In the genomic region with DNA sequence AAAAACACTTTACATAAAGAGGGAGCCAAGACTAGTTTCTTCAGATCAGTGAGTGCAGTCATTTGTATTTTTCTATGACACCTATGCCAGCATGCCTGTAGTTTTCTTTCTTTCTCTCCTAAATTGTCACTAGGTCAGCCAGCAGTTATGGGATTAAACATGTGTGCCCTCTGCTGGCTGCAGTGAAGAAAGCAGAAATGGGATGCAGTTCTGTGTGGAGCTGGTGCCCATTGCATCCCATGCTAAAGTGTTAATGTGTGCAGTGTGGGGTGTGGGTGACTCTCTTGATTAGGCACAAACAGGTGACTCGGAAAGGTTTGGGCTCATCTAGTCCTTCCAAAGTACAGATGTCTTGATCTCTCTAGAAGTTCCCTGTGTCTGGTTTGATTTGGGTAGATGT, we compare ENCODE assay signal across 9 mouse cellular contexts. TPM values are rescaled to one million over a fixed set of nuclear protein-coding genes. Genes with fewer than 3 reads are reported as not detected.
DNase-seq lines count a peak whose midpoint lies in the region; ATAC-seq and TF ChIP-seq lines count a peak whose summit lies in the region.
"Had no signal": no experiment of that assay in that cellular context is flagged by ENCODE, and none has a peak within 500 bp of the region (broad histone marks: within the 10 kb centered on the region; RNA-seq: fewer than 3 reads in every experiment).

No protein-coding gene starts in this region.

- peak; percentile 69 for DNase-seq in hindbrain, embryonic 14.5 days (ENCODE audit: low spot score)
- peak; percentile 53 for DNase-seq in 416B (ENCODE audit: low read depth)
- peak; percentile 26 for DNase-seq in embryonic facial prominence, embryonic 10.5 days (ENCODE audit: low spot score)
- no peak for DNase-seq in liver, embryonic 13.5 days
- peak; percentile 44 for DNase-seq in stomach, postnatal 0 days (ENCODE audit: low spot score)
- no peak for DNase-seq in Muller cell, postnatal 12 days (ENCODE audit: inconsistent ontology term)

- H3K36me3 ChIP-seq in hindbrain, embryonic 14.5 days (replicated peaks; ENCODE audit: control insufficient read depth, insufficient read depth) = peaks cover 25% of the 10 kb centered on the region
- H3K36me3 ChIP-seq in hindbrain, embryonic 16.5 days (ENCODE audit: control insufficient read depth, insufficient read depth, low read length) = peaks cover 8% of the 10 kb centered on the region; the same call in 1 of the 2 replicates
- H3K36me3 ChIP-seq in E14TG2a.4 (ENCODE audit: insufficient read depth, low read length) = peaks cover 29% of the 10 kb centered on the region
- H3K36me3 ChIP-seq in embryonic facial prominence, embryonic 10.5 days (replicated peaks) = peaks cover 28% of the 10 kb centered on the region
- peaks cover 15% of the 10 kb centered on the region for H3K36me3 ChIP-seq in liver, embryonic 13.5 days
- H3K36me3 ChIP-seq in stomach, postnatal 0 days (ENCODE audit: control insufficient read depth, insufficient read depth, low read length) = peaks cover 5% of the 10 kb centered on the region; the same call in 1 of the 2 replicates

- H3K9me3 ChIP-seq in hindbrain, embryonic 14.5 days (ENCODE audit: control insufficient read depth, low read length) = no peaks in the 10 kb centered on the region
- H3K9me3 ChIP-seq in hindbrain, embryonic 16.5 days (ENCODE audit: control insufficient read depth, low read length) = no peaks in the 10 kb centered on the region
- H3K9me3 ChIP-seq in E14TG2a.4 (ENCODE audit: low read length) = no peaks in the 10 kb centered on the region
- H3K9me3 ChIP-seq in embryonic facial prominence, embryonic 10.5 days = no peaks in the 10 kb centered on the region
- no peaks in the 10 kb centered on the region for H3K9me3 ChIP-seq in liver, embryonic 13.5 days (replicated peaks)
- H3K9me3 ChIP-seq in stomach, postnatal 0 days (ENCODE audit: control insufficient read depth, low read length) = no peaks in the 10 kb centered on the region
- H3K9me3 ChIP-seq: liver, embryonic 15.5 days had no signal

- no peak for ATAC-seq in hindbrain, embryonic 14.5 days (ENCODE audit: low FRiP score)
- no peak for ATAC-seq in hindbrain, embryonic 16.5 days
- peak; percentile 31; the same call in 1 of the 2 replicates for ATAC-seq in liver, embryonic 13.5 days (ENCODE audit: low read depth)
- ATAC-seq in stomach, postnatal 0 days (ENCODE audit: low FRiP score, low TSS enrichment) = peak; percentile 32; the same call in 1 of the 2 replicates

- no peak overlapping the region for H3K27ac ChIP-seq in hindbrain, embryonic 14.5 days
- no peak overlapping the region for H3K27ac ChIP-seq in hindbrain, embryonic 16.5 days (ENCODE audit: low read depth, low read length)
- H3K27ac ChIP-seq in embryonic facial prominence, embryonic 10.5 days (replicated peaks) = no peak overlapping the region
- H3K27ac ChIP-seq in liver, embryonic 13.5 days = 0 out of 2 replicates have a peak overlapping the region, but pooled peaks have one; percentile 10
- no peak overlapping the region for H3K27ac ChIP-seq in stomach, postnatal 0 days (replicated peaks)
- H3K27ac ChIP-seq: liver, embryonic 15.5 days had no signal

- peak; percentile 53 for TF ChIP-seq CTCF in E14TG2a.4 (conservative IDR thresholded peaks at IDR 0.05; ENCODE audit: low read length)
- peak; percentile 84 for TF ChIP-seq CTCF in stomach, postnatal 0 days (IDR thresholded peaks at IDR 0.05; ENCODE audit: low read depth)

- H3K4me2 ChIP-seq in hindbrain, embryonic 14.5 days (replicated peaks) = no peak overlapping the region
- H3K4me2 ChIP-seq in hindbrain, embryonic 16.5 days (ENCODE audit: low read length) = no peak overlapping the region
- H3K4me2 ChIP-seq in liver, embryonic 13.5 days = no peak overlapping the region
- H3K4me2 ChIP-seq in stomach, postnatal 0 days (replicated peaks; ENCODE audit: low read depth) = no peak overlapping the region
- H3K4me2 ChIP-seq: liver, embryonic 15.5 days had no signal

- no peaks in the 10 kb centered on the region for H3K27me3 ChIP-seq in hindbrain, embryonic 14.5 days (ENCODE audit: control insufficient read depth, insufficient read depth, low read length)
- no peaks in the 10 kb centered on the region for H3K27me3 ChIP-seq in hindbrain, embryonic 16.5 days (replicated peaks; ENCODE audit: control insufficient read depth, insufficient read depth, low read length)
- no peaks in the 10 kb centered on the region for H3K27me3 ChIP-seq in E14TG2a.4 (ENCODE audit: insufficient read depth, low read length)
- no peaks in the 10 kb centered on the region for H3K27me3 ChIP-seq in embryonic facial prominence, embryonic 10.5 days (replicated peaks; ENCODE audit: low read depth, poor library complexity, severe bottlenecking)
- H3K27me3 ChIP-seq in liver, embryonic 13.5 days = no peaks in the 10 kb centered on the region
- H3K27me3 ChIP-seq in stomach, postnatal 0 days (ENCODE audit: control insufficient read depth, insufficient read depth, low read length) = no peaks in the 10 kb centered on the region
- H3K27me3 ChIP-seq: liver, embryonic 15.5 days had no signal

- TF ChIP-seq EP300 in stomach, postnatal 0 days (optimal IDR thresholded peaks at IDR 0.05) = no peak

- H3K4me1 ChIP-seq in hindbrain, embryonic 14.5 days (replicated peaks; ENCODE audit: control insufficient read depth, insufficient read depth, low read length) = no peaks in the 10 kb centered on the region
- no peaks in the 10 kb centered on the region for H3K4me1 ChIP-seq in hindbrain, embryonic 16.5 days (ENCODE audit: control insufficient read depth, insufficient read depth, low read depth, low read length)
- no peaks in the 10 kb centered on the region for H3K4me1 ChIP-seq in E14TG2a.4 (replicated peaks; ENCODE audit: low read depth, low read length)
- H3K4me1 ChIP-seq in embryonic facial prominence, embryonic 10.5 days = no peaks in the 10 kb centered on the region
- H3K4me1 ChIP-seq in liver, embryonic 13.5 days (replicated peaks) = peaks cover 29% of the 10 kb centered on the region
- no peaks in the 10 kb centered on the region for H3K4me1 ChIP-seq in stomach, postnatal 0 days (replicated peaks; ENCODE audit: control insufficient read depth, insufficient read depth)

- 84% methylated on average over 1 of the region's 1 CpGs for WGBS in hindbrain, embryonic 14.5 days
- WGBS in hindbrain, embryonic 16.5 days = 93% methylated on average over 1 of the region's 1 CpGs
- 76% methylated on average over 1 of the region's 1 CpGs for WGBS in embryonic facial prominence, embryonic 10.5 days
- WGBS in liver, embryonic 13.5 days (ENCODE audit: insufficient replicate concordance) = 58% methylated on average over 1 of the region's 1 CpGs
- 79% methylated on average over 1 of the region's 1 CpGs for WGBS in stomach, postnatal 0 days

- H3K4me3 ChIP-seq in hindbrain, embryonic 14.5 days (replicated peaks; ENCODE audit: low read length) = no peak overlapping the region
- no peak overlapping the region for H3K4me3 ChIP-seq in hindbrain, embryonic 16.5 days (ENCODE audit: low read length)
- no peak overlapping the region for H3K4me3 ChIP-seq in E14TG2a.4 (replicated peaks; ENCODE audit: low read length)
- no peak overlapping the region for H3K4me3 ChIP-seq in embryonic facial prominence, embryonic 10.5 days
- H3K4me3 ChIP-seq in liver, embryonic 13.5 days (replicated peaks) = no peak overlapping the region
- H3K4me3 ChIP-seq in stomach, postnatal 0 days (ENCODE audit: low read depth, low read length) = no peak overlapping the region
- H3K4me3 ChIP-seq: liver, embryonic 15.5 days had no signal

- H3K9ac ChIP-seq in hindbrain, embryonic 14.5 days = no peak overlapping the region
- H3K9ac ChIP-seq in hindbrain, embryonic 16.5 days (ENCODE audit: low read depth, low read length) = no peak overlapping the region
- H3K9ac ChIP-seq in liver, embryonic 13.5 days = no peak overlapping the region
- H3K9ac ChIP-seq in stomach, postnatal 0 days (ENCODE audit: low read length) = no peak overlapping the region
- H3K9ac ChIP-seq: liver, embryonic 15.5 days had no signal

RNA-seq across cellular contexts. Expression of gene Plekhd1, which starts 11.1 kb away (rescaled TPM):
- 3.5 and 5.9 TPM in 2 replicates for polyA plus RNA-seq in hindbrain, embryonic 14.5 days (2014; fragmentation: Nextera tagmentation; extraction: Ambion mirVana)
- polyA plus RNA-seq in hindbrain, embryonic 16.5 days (2015; fragmentation: Nextera tagmentation; extraction: Ambion mirVana) = 6.8 and 7.0 TPM in 2 replicates
- polyA plus RNA-seq in embryonic facial prominence, embryonic 10.5 days (2016; fragmentation: Nextera tagmentation; extraction: Ambion mirVana) = 0.40 and 0.59 TPM in 2 replicates
- polyA plus RNA-seq in liver, embryonic 13.5 days (2015; fragmentation: Nextera tagmentation; extraction: Ambion mirVana) = 0.14 and 0.35 TPM in 2 replicates
- 2.2 and 2.3 TPM in 2 replicates for polyA plus RNA-seq in stomach, postnatal 0 days (2015; fragmentation: Nextera tagmentation; extraction: Ambion mirVana)

RNA-seq across cellular contexts. Expression of gene Erh, which starts 37.2 kb away (rescaled TPM):
- 228 and 237 TPM in 2 replicates for polyA plus RNA-seq in hindbrain, embryonic 14.5 days (2014; fragmentation: Nextera tagmentation; extraction: Ambion mirVana)
- polyA plus RNA-seq in hindbrain, embryonic 16.5 days (2015; fragmentation: Nextera tagmentation; extraction: Ambion mirVana) = 251 and 253 TPM in 2 replicates
- polyA plus RNA-seq in embryonic facial prominence, embryonic 10.5 days (2016; fragmentation: Nextera tagmentation; extraction: Ambion mirVana) = 502 and 512 TPM in 2 replicates
- 170 and 193 TPM in 2 replicates for polyA plus RNA-seq in liver, embryonic 13.5 days (2015; fragmentation: Nextera tagmentation; extraction: Ambion mirVana)
- 125 and 131 TPM in 2 replicates for polyA plus RNA-seq in stomach, postnatal 0 days (2015; fragmentation: Nextera tagmentation; extraction: Ambion mirVana)

RNA-seq across cellular contexts. Expression of gene Slc39a9, which starts 37.7 kb away (rescaled TPM):
- 27.2 and 32.1 TPM in 2 replicates for polyA plus RNA-seq in hindbrain, embryonic 14.5 days (2014; fragmentation: Nextera tagmentation; extraction: Ambion mirVana)
- 23.8 and 26.7 TPM in 2 replicates for polyA plus RNA-seq in hindbrain, embryonic 16.5 days (2015; fragmentation: Nextera tagmentation; extraction: Ambion mirVana)
- polyA plus RNA-seq in embryonic facial prominence, embryonic 10.5 days (2016; fragmentation: Nextera tagmentation; extraction: Ambion mirVana) = 24.6 and 25.7 TPM in 2 replicates
- 9.5 and 13.0 TPM in 2 replicates for polyA plus RNA-seq in liver, embryonic 13.5 days (2015; fragmentation: Nextera tagmentation; extraction: Ambion mirVana)
- 15.1 and 15.6 TPM in 2 replicates for polyA plus RNA-seq in stomach, postnatal 0 days (2015; fragmentation: Nextera tagmentation; extraction: Ambion mirVana)

Comparison
In these comparisons a context has a peak if more than half of its experiments do, and no peak if none do; other contexts are left out.
1. ATAC-seq: peak in liver, embryonic 13.5 days (single experiment) and stomach, postnatal 0 days (single experiment); none in hindbrain, embryonic 14.5 days (single experiment) and hindbrain, embryonic 16.5 days (single experiment).
2. DNase-seq: peak in hindbrain, embryonic 14.5 days (single experiment), 416B (single experiment), embryonic facial prominence, embryonic 10.5 days (single experiment) and stomach, postnatal 0 days (single experiment); none in liver, embryonic 13.5 days (single experiment) and Muller cell, postnatal 12 days (single experiment).